Mouse (Mus musculus) lung, adult 2 months (tissue): ENCODE measurements around the gene Nxf1.

ENCODE experiments used
- CTCF ChIP-seq: fragments of 200-500 bp; IDR thresholded peaks from 2 replicates; pipeline ENCODE4 v1.5.1; 2011; ENCODE audit warnings: mild to moderate bottlenecking, low read length, control low read depth; ENCODE audit not compliant: insufficient read depth
- POLR2A ChIP-seq: fragments of 200-500 bp; IDR thresholded peaks from 2 replicates; pipeline ENCODE4 v1.6.1; 2011; ENCODE audit warnings: low read depth, mild to moderate bottlenecking, control low read depth, low read length, borderline replicate concordance; ENCODE audit errors: extremely low read depth

GRCm38 (mm10) chr19:8758899-8759298 is 2.0 kb downstream of the Nxf1 start:
- TF ChIP-seq CTCF (no peak), POLR2A (no peak)
